Mouse (Mus musculus): ENCODE data around the gene Olfr1392. TPM values are rescaled to one million over a fixed set of nuclear protein-coding genes. Genes with fewer than 3 reads are reported as not detected.

Gene Olfr1392
- total RNA-seq, 1 experiment = not detected

- H3K4me1 ChIP-seq (ENCODE audit: control insufficient read depth in 2 of 2, insufficient read depth in 2 of 2, low read length in 2 of 2, poor library complexity in 1 of 2) = peaks cover 2 to 12% of the 10 kb centered on the region in 2 experiments; a peak in 1 of 4 replicates
- H3K9me3 ChIP-seq (ENCODE audit: control insufficient read depth, insufficient read depth, low read depth, low read length) = no peaks in the 10 kb centered on the region
- peaks cover 2% of the 10 kb centered on the region; the same call in 1 of the 2 replicates for H3K36me3 ChIP-seq (ENCODE audit: control insufficient read depth, insufficient read depth, low read length, poor library complexity, severe bottlenecking)
- H3K9ac ChIP-seq (ENCODE audit: insufficient read depth, low read depth, low read length, poor library complexity, severe bottlenecking) = no peak overlapping the region
- H3K4me3 ChIP-seq (ENCODE audit: insufficient read depth in 1 of 2, low read depth in 1 of 2, low read length in 2 of 2, poor library complexity in 1 of 2, severe bottlenecking in 1 of 2) = no peak overlapping the region
- DNase-seq (ENCODE audit: low read depth, low spot score) = no peak
- in situ Hi-C loops (cut with MboI; ENCODE audit: low sequenced_read_pairs in 2 of 2, unreplicated experiment in 2 of 2) = loop anchor here (10.0 to 25.0 kb wide), 2 partner anchors 387 to 400 kb away; partner anchors contain the start of gene Irgm1 (in 2 of the 2)
- H3K27ac ChIP-seq (ENCODE audit: insufficient read depth, low read depth, low read length, poor library complexity, severe bottlenecking) = no peak overlapping the region
- TF ChIP-seq CHD2 (IDR thresholded peaks at IDR 0.05; ENCODE audit: low read depth, low read length) (no peak), ZNF384 (IDR thresholded peaks at IDR 0.05; ENCODE audit: low read depth, low read length) (no peak), HCFC1 (IDR thresholded peaks at IDR 0.05; ENCODE audit: borderline replicate concordance, insufficient read depth, low read length) (no peak)
Measured at GRCm38 (mm10) chr11:49262286-49262685, 22.8 kb upstream of the Olfr1392 start.

GRCm38 (mm10) chr11:49263149-49263548 lies 21.9 kb upstream of the Olfr1392 start:
- peaks cover 2% of the 10 kb centered on the region; the same call in 1 of the 2 replicates for H3K36me3 ChIP-seq (ENCODE audit: control insufficient read depth, insufficient read depth, low read length, poor library complexity, severe bottlenecking)
- no peak overlapping the region for H3K9ac ChIP-seq (ENCODE audit: insufficient read depth, low read depth, low read length, poor library complexity, severe bottlenecking)
- no peaks in the 10 kb centered on the region for H3K9me3 ChIP-seq (ENCODE audit: control insufficient read depth, insufficient read depth, low read depth, low read length)
- no peak for DNase-seq (ENCODE audit: low read depth, low spot score)
- no peak overlapping the region for H3K27ac ChIP-seq (ENCODE audit: insufficient read depth, low read depth, low read length, poor library complexity, severe bottlenecking)
- H3K4me3 ChIP-seq (ENCODE audit: insufficient read depth in 1 of 2, low read depth in 1 of 2, low read length in 2 of 2, poor library complexity in 1 of 2, severe bottlenecking in 1 of 2) = no peak overlapping the region
- peaks cover 2 to 12% of the 10 kb centered on the region in 2 experiments; a peak in 1 of 4 replicates for H3K4me1 ChIP-seq (ENCODE audit: control insufficient read depth in 2 of 2, insufficient read depth in 2 of 2, low read length in 2 of 2, poor library complexity in 1 of 2)
- TF ChIP-seq MAFK (IDR thresholded peaks at IDR 0.05; ENCODE audit: insufficient read depth, low read depth, low read length) (no peak), ZNF384 (IDR thresholded peaks at IDR 0.05; ENCODE audit: low read depth, low read length) (no peak), HCFC1 (IDR thresholded peaks at IDR 0.05; ENCODE audit: borderline replicate concordance, insufficient read depth, low read length) (no peak), ZC3H11A (IDR thresholded peaks at IDR 0.05; ENCODE audit: borderline replicate concordance, low read depth, low read length) (no peak), CHD2 (IDR thresholded peaks at IDR 0.05; ENCODE audit: low read depth, low read length) (no peak)
- in situ Hi-C loops (cut with MboI; ENCODE audit: low sequenced_read_pairs in 2 of 2, unreplicated experiment in 2 of 2) = loop anchor here (10.0 to 25.0 kb wide), 2 partner anchors 388 to 401 kb away; partner anchors contain the start of gene Irgm1 (in 2 of the 2)

DNA sequence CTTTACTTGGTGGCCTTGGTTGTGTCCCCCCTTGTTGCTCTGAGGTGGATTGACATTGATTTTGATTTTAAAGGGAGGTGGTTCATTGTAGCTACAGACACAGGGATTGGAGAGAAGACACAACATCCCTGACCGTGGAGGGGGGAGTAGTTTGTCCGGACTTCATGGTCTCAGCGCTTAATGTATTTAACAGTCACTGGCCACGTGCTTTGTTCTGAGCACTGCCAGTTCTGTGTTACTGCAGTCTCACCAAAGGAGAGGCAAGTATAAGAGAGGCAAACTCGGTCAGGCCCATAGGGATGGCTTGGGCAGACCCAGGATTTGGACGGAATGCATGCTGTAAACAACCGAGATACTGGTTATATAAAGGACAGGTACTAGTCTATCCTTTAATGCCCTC lies 21.0 kb upstream of the Olfr1392 start:
- TF ChIP-seq HCFC1 (IDR thresholded peaks at IDR 0.05; ENCODE audit: borderline replicate concordance, insufficient read depth, low read length) (no peak), ZC3H11A (IDR thresholded peaks at IDR 0.05; ENCODE audit: borderline replicate concordance, low read depth, low read length) (no peak), MAFK (IDR thresholded peaks at IDR 0.05; ENCODE audit: insufficient read depth, low read depth, low read length) (no peak), ZNF384 (IDR thresholded peaks at IDR 0.05; ENCODE audit: low read depth, low read length) (no peak), CHD2 (IDR thresholded peaks at IDR 0.05; ENCODE audit: low read depth, low read length) (no peak)
- no peak for DNase-seq (ENCODE audit: low read depth, low spot score)
- Histone ChIP-seq H3K36me3 (ENCODE audit: control insufficient read depth, insufficient read depth, low read length, poor library complexity, severe bottlenecking) (peaks cover 2% of the 10 kb centered on the region; the same call in 1 of the 2 replicates), H3K27ac (ENCODE audit: insufficient read depth, low read depth, low read length, poor library complexity, severe bottlenecking) (no peak overlapping the region), H3K9me3 (ENCODE audit: control insufficient read depth, insufficient read depth, low read depth, low read length) (no peaks in the 10 kb centered on the region), H3K4me1 (ENCODE audit: control insufficient read depth in 2 of 2, insufficient read depth in 2 of 2, low read length in 2 of 2, poor library complexity in 1 of 2) (peaks cover 2 to 12% of the 10 kb centered on the region in 2 experiments; a peak in 1 of 4 replicates), H3K4me3 (ENCODE audit: insufficient read depth in 1 of 2, low read depth in 1 of 2, low read length in 2 of 2, poor library complexity in 1 of 2, severe bottlenecking in 1 of 2) (no peak overlapping the region), H3K9ac (ENCODE audit: insufficient read depth, low read depth, low read length, poor library complexity, severe bottlenecking) (no peak overlapping the region)
- in situ Hi-C loops (cut with MboI; ENCODE audit: low sequenced_read_pairs in 2 of 2, unreplicated experiment in 2 of 2) = loop anchor here (10.0 to 25.0 kb wide), 2 partner anchors 389 to 402 kb away; partner anchors contain the start of gene Irgm1 (in 2 of the 2)

GRCm38 (mm10) chr11:49264622-49265021 lies 20.5 kb upstream of the Olfr1392 start:
- H3K4me1 ChIP-seq (ENCODE audit: control insufficient read depth in 2 of 2, insufficient read depth in 2 of 2, low read length in 2 of 2, poor library complexity in 1 of 2) = peaks cover 2 to 12% of the 10 kb centered on the region in 2 experiments; a peak in 1 of 4 replicates
- TF ChIP-seq CHD2 (IDR thresholded peaks at IDR 0.05; ENCODE audit: low read depth, low read length) (no peak), MAFK (IDR thresholded peaks at IDR 0.05; ENCODE audit: insufficient read depth, low read depth, low read length) (no peak)
- no peak for DNase-seq (ENCODE audit: low read depth, low spot score)
- in situ Hi-C loops (cut with MboI; ENCODE audit: low sequenced_read_pairs in 2 of 2, unreplicated experiment in 2 of 2) = loop anchor here (5.0 to 25.0 kb wide), 3 partner anchors 77 to 402 kb away; partner anchors contain the start of genes Irgm1 (in 2 of the 2) and Btnl9 (in 1 of the 2)
- peaks cover 2% of the 10 kb centered on the region; the same call in 1 of the 2 replicates for H3K36me3 ChIP-seq (ENCODE audit: control insufficient read depth, insufficient read depth, low read length, poor library complexity, severe bottlenecking)
- no peak overlapping the region for H3K4me3 ChIP-seq (ENCODE audit: insufficient read depth in 1 of 2, low read depth in 1 of 2, low read length in 2 of 2, poor library complexity in 1 of 2, severe bottlenecking in 1 of 2)
- no peak overlapping the region for H3K9ac ChIP-seq (ENCODE audit: insufficient read depth, low read depth, low read length, poor library complexity, severe bottlenecking)
- no peaks in the 10 kb centered on the region for H3K9me3 ChIP-seq (ENCODE audit: control insufficient read depth, insufficient read depth, low read depth, low read length)
- no peak overlapping the region for H3K27ac ChIP-seq (ENCODE audit: insufficient read depth, low read depth, low read length, poor library complexity, severe bottlenecking)
